Mouse (Mus musculus) spleen, postnatal 10 days (tissue): Measurements from ENCODE around the gene Zfp91.
"Not testable (repeated sequence)": the region's sequence is repeated elsewhere in the genome, so short reads cannot be mapped to it uniquely, and the experiment has no call there.

Experiments used
- DNase-seq, 2 experiments: peaks; one replicate each; pipeline ENCODE4 v3.0.0; 2021 to 2022; ENCODE audit warnings: low spot score in 2 of 2

Gene Zfp91

DNA sequence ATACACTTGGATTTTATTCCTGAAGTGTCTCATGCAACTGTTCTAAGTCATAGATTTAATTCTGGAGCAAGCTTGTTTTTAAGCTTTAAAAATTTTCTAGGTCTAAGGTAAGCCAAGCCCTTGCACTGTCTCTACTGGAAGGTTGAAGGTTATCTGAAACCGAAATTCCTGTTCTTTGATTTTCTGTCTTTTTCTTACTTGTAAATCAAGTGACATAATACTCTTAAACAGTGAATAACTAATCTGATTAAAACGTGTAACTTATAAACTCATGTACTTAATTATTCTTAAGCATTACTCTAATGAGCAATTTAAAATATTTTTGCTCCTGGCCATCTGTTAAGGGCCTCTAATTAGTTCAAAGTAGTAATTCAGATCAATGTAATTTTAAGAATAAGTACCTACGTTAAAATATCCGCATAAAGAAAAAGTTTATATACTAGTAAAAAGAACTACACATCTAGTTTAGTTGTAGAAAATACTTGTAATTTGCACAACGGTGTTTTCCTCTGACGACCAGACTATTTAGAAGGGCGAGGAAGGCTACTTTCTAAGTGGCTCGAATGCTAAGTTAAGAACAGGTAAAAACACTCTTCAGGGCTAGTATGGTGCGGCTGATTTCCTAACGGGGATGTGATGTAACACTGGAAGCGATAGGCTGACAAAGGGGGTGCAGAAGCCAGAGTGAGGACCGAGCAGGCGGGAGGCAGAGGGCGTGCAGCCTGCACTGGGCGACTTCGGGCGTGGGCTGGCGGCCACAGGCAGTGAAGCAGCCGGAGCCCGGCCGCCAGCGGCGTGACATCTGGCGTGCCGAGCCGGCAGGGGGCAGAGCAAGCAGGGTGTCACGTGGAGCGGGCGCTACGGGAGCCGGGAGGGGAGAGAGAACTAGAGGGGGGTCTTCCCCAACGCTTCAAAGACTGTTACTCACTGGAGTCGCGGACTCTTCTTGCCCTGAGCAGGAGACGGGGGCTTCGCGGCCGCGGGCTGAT is 1.6 kb downstream of the Zfp91 start:
- peak; percentile 91 to 95 for DNase-seq

- no peak for DNase-seq
These were observed 3.6 kb downstream of the Zfp91 start for GRCm38 (mm10) chr19:12792374-12792773.

- DNase-seq: no peak
These were observed 8.2 kb downstream of the Zfp91 start for GRCm38 (mm10) chr19:12787721-12788120.

DNA sequence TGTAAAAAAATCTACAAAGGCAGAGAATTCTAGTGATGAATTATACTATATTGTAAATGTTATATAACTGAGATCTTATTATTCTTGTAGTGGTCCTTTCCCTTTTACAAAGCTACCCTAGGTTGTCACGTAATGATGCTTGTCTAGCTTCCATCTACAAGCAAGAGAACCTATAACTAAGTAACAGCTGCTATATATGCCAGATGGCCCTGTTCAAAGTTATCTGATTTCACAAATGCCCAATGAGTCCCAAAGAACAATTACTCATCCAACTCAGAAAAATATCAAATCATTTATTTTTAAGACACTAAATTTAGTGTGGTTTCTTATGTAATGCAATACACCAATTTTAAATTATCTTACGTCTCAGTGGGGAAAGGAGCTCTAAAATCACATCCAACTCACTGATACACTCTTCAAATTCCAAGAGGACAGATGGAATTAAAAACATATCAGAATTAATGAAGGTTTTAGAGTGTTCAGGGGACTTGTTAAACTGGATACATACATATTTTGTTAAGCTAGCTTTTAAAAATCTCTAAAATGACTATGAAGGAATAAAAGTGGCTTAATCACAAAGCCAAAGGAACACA is 9.0 kb downstream of the Zfp91 start:
- DNase-seq: no peak

DNA sequence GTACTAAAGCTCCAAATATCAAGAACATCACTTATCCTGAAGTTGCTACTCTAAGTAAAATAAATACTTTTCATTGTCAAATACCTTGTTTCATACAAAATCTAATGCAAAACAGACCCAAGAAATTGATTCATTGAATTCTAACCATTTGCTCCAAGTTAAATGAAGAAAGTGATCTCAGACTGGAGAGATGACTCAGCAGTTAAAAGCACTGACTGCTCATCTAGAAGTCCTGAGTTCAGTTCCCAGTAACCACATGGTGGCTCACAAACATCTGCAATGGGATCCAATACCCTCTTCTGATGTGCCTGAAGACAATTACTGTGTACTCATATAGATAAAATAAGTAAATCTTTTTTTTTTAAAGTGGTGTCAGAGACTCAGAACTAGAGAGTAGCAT is 15.5 kb downstream of the Zfp91 start:
- no peak for DNase-seq

GRCm38 (mm10) chr19:12770888-12771287 is 25.0 kb downstream of the Zfp91 start:
- no peak for DNase-seq

DNA sequence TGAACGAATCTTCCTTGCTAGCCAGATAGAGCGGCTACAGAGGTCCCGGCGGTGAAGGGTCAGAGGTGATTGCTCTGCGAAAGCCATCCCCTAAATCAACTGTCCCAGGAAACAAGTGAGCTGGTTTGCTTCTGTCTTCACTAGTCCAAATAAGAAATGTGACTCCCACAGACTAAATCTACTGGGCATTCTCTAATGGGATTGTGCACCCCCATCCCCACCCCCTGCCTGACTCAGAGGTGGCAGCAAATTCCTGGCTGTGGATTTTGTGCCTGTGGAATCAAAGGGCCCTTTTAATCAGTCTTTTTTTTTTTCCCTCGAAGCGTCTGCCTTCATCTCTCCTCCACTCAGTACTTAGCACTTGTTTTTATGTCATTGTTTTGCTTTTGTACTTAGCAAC is 30.6 kb downstream of the Zfp91 start, which contains the start of gene Cntf:
Gene Cntf, minus strand, starts transcription at position 325 of the 400 bp plus-strand sequence.
- DNase-seq: no peak

DNA sequence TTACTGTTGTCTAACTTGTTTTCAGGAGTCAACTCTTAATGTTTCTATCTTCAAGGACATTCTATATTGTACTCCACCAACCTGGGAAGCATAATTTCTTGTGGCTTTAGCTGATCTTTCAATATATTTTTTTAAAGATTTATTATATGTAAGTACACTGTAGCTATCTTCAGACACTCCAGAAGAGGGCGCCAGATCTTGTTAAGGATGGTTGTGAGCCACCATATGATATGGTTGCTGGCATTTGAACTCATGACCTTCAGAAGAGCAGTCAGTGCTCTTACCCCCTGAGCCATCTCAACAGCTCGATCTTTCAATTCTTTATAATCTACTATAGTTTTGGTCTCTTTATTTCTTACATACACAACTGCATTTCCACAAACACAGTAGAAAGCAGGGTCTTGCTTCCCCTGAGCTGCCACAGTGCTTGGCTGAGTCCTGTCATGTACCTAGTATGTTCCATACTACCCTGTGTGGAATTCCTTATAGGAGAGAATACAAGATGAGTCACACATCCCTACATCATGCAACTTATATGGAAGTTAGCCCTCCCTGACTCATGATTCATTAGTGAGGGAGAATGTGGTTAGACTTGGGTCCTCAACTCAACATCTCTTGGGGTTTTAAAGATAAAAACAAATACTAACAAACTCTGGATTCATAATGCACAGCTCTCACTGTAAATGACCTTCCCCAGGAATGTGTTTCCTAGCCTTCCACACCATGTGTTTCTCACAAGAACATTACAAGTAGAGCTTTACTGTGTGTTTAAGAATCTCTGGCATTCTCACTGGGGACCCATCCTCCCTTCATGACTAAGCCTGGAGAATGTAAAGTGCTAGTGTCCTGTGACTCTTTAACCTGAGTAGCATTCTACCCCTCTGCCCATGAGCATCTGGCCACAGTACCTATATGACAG is 33.5 kb downstream of the Zfp91 start:
- peak in 1 of 2 experiments; percentile 34 for DNase-seq

DNA sequence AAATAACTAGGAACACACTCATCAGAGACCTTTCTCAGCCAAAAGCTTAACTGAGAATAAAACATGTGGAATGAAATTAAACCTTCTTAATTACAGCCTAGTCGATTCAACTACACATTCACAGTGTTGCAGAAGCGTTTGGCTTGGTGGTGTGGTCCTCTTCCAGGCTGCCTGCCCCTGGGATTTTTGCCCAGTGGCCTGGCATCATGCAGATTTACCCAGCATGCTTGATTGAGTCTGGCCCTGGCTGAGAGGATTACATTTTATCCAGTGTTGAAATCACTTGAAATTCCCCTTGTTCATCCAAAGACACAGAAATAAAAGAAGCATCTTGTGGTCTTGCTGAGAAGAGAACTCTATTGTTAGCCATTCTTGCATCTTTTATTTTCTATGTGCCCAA is 36.3 kb downstream of the Zfp91 start:
- no peak for DNase-seq

DNA sequence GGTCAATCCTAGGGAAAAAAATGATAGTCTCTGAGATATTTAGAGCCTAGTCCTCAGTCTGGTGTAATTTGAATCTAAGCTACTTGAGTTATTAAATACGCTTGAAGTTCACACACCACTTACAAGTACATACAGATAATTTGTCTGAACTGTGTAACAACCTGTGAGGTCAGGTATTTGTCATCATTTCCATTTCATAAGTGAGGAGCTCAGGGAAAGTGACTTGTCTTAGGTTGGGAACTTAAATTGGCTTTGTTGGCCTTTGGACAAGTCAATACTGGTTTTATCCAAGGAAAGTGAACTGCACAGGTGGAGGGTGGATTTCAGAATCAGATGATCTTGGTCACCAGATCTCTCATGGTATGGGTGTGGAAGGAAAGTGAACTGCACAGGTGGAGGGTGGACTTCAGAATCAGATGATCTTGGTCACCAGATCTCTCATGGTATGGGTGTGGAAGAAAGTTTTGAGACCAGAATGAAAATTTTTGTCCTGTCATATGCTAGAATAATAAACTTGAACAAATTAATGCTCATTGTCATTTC is 36.9 kb downstream of the Zfp91 start:
- DNase-seq: no peak

DNA sequence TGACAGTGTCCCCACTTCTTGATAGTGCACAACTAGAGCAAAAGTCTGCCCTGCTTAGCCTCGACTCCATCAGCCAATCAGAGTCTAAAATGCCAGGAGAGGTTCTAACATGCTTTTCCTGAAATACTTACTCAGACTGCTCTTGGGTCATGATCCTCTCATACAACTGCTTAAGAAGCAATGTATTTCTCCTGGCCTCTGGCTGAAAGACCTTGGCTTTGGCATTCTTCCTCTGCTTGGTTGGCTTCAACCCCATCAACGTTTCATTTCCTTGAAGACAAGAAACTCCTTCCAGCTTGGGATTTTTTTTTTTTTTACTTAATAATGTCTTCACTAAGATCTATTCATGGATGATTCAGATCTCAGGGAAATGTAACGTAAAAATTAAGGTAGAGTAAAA is 39.6 kb downstream of the Zfp91 start:
- no peak for DNase-seq

GRCm38 (mm10) chr19:12731950-12732349 is 64.0 kb downstream of the Zfp91 start:
- DNase-seq: no peak

DNA sequence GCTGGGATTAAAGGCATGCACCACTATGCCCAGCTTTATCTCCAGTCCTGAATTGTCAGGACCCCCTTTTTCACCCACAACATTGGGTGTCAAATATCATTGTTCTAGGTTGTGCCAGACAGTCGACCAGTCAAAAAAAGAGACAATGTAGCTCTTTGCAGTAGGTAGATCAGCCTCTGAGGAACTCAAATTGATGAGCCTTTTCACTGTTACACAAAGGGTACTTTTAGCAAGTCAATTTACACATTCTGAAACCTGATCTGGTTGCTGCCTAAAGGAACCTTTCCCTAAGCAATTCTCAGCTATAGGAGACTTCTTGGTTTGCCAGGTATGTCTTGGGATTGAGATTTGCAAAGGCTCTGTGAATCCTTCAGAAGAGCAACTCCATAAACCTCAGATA is 64.9 kb downstream of the Zfp91 start:
- no peak for DNase-seq

- DNase-seq: no peak
These were observed 70.1 kb downstream of the Zfp91 start for GRCm38 (mm10) chr19:12725851-12726250.

DNA sequence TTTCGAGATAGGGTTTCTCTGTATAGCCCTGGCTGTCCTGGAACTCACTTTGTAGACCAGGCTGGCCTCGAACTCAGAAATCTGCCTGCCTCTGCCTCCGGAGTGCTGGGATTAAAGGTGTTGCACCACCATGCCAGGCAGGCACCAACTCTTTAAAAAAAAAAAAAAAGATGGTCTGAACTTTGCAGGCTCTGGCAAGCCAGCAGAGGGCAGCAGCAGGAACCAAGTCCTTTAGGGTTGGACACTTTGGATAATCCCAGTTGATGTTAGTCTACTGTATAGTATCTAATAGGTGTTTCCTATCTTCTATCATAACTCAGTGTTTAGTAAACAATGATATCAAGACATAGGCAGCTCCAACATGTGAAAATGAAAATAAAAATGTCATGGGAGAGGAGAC is 73.6 kb downstream of the Zfp91 start:
- DNase-seq: peak; percentile 5 to 46

DNA sequence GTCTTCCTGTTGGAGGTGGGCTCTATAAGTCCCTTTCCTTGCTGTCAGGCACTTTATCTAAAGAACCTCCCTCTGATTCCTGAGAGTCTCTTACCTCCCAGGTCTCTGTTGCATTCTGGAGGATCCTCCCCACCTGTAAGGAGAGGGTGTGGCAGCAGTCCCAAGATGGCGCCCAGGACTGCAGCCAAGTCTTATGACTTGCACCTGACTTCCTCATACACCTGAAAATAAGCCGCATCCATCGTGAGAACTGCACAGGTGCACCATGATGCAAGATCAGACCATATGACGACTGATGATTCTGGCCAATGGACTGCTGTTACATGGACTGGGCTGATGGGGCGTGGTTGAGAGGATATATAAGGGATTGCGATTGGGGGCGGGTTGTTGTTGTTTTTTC is 74.3 kb downstream of the Zfp91 start:
- not testable (repeated sequence) for DNase-seq

GRCm38 (mm10) chr19:12720919-12721318 is 75.0 kb downstream of the Zfp91 start:
- not testable (repeated sequence) for DNase-seq

- no peak for DNase-seq
These were observed 75.5 kb downstream of the Zfp91 start for GRCm38 (mm10) chr19:12720463-12720862.

DNA sequence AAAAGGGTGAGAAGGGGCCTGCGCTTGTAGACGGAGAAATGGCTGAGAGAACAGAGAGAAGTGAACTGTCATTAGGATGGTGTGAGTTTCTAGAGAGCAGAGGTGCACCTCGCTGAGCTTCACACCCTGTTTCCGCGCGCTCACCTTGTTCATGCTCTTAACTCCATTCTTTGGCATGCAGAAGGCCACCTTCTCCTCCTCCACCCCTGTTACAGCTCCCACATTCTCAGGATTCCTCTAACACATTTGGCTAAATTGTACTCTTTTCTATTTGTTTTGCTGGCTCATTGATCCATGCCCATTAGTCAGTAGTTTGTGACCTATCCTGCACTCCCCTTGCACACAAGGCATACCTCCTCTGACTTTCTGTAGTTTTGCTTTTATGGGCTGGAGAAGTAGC is 76.7 kb downstream of the Zfp91 start:
- no peak for DNase-seq
